Mouse (Mus musculus) embryonic facial prominence, embryonic 10.5 days (tissue): ENCODE data around the gene Sap18. TPM values are rescaled to one million over a fixed set of nuclear protein-coding genes. Genes with fewer than 3 reads are reported as not detected.
"Not testable (repeated sequence)": the region's sequence is repeated elsewhere in the genome, so short reads cannot be mapped to it uniquely, and the experiment has no call there.

ENCODE experiments used
- DNase-seq: peaks from one replicate; pipeline ENCODE4 v3.0.0-alpha.2; 2017; ENCODE audit warnings: low spot score
- H3K27ac ChIP-seq: fragments of 300-500 bp; sonication (generic); replicated peaks from 2 replicates; pipeline ENCODE4 v1.5.1; 2016; ENCODE audit warnings: mild to moderate bottlenecking
- H3K27me3 ChIP-seq: fragments of 300-500 bp; sonication (generic); replicated peaks from 2 replicates; pipeline ENCODE4 v1.6.1; 2016; ENCODE audit warnings: low read depth, mild to moderate bottlenecking; ENCODE audit not compliant: poor library complexity, severe bottlenecking
- H3K36me3 ChIP-seq: fragments of 300-500 bp; sonication (generic); replicated peaks from 2 replicates; pipeline ENCODE4 v1.6.1; 2016; ENCODE audit warnings: mild to moderate bottlenecking, moderate library complexity
- H3K4me1 ChIP-seq: fragments of 300-500 bp; sonication (generic); 2 replicates; pipeline ENCODE4 v1.6.1; 2016
- H3K4me3 ChIP-seq: fragments of 300-500 bp; sonication (generic); 2 replicates; pipeline ENCODE4 v1.5.1; 2016; ENCODE audit warnings: mild to moderate bottlenecking, moderate library complexity
- H3K9me3 ChIP-seq: fragments of 300-500 bp; sonication (generic); 2 replicates; pipeline ENCODE4 v1.6.1; 2016; ENCODE audit warnings: mild to moderate bottlenecking
- WGBS: fragments of 180-500 bp; shearing (Covaris S2); methylation state at CpG from one replicate; pipeline ENCODE4 v1.1.7; 2016; 5-methylcytosine and 5-hydroxymethylcytosine counted together
- microRNA-seq: library from miRNA; unstranded; fragments of <30 nt; microRNA quantifications from one replicate; pipeline ENCODE4, GENCODE M21; 2017
- polyA plus RNA-seq: library from polyadenylated mRNA; unstranded; fragments of >200 nt; fragmentation: Nextera tagmentation; extraction: Ambion mirVana; gene quantifications from 2 replicates; pipeline ENCODE4 v1.2.1, GENCODE M21; 2016

Gene Sap18
- polyA plus RNA-seq, 1 experiment from 2014 or later = 41.2 TPM

GRCm38 (mm10) chr14:57844535-57844934 is 46.6 kb downstream of the Sap18 start:
- Histone ChIP-seq H3K4me3 (no peak overlapping the region), H3K27me3 (no peaks in the 10 kb centered on the region), H3K36me3 (peaks cover 78% of the 10 kb centered on the region), H3K9me3 (no peaks in the 10 kb centered on the region), H3K4me1 (no peaks in the 10 kb centered on the region), H3K27ac (no peak overlapping the region)
- no peak for DNase-seq
- 93% methylated on average over 3 of the region's 3 CpGs for WGBS

GRCm38 (mm10) chr14:57848061-57848460 is 50.1 kb downstream of the Sap18 start:
- DNase-seq, H3K4me3 ChIP-seq, H3K27me3 ChIP-seq, H3K9me3 ChIP-seq, H3K4me1 ChIP-seq, H3K27ac ChIP-seq: not testable (repeated sequence)
- H3K36me3 ChIP-seq = peaks cover 75% of the 10 kb centered on the region
- 80% methylated on average over 5 of the region's 5 CpGs for WGBS

DNA sequence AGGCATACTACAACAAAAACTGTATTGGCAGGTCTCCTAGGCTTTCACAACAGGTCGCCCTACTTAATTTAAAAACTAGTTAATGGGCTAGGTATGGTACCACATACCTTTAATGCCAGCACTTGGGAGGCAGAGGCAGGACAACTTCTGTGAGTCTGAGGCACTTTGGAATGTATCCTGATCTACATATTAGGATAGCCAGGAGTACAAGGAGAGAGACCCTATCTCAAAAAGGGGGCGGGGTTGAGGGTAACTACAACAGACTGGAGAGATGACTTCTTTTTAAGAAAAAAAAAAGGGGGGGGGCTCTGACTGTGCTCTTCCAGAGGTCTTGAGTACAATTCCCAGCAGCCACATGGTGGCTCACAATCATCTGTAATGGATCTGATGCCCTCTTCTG is 50.7 kb downstream of the Sap18 start:
- H3K27ac ChIP-seq = no peak overlapping the region
- H3K36me3 ChIP-seq = peaks cover 78% of the 10 kb centered on the region
- H3K4me3 ChIP-seq = no peak overlapping the region
- no peaks in the 10 kb centered on the region for H3K9me3 ChIP-seq
- WGBS = 92% methylated on average over 2 of the region's 2 CpGs
- no peaks in the 10 kb centered on the region for H3K4me1 ChIP-seq
- no peaks in the 10 kb centered on the region for H3K27me3 ChIP-seq
- DNase-seq = no peak

DNA sequence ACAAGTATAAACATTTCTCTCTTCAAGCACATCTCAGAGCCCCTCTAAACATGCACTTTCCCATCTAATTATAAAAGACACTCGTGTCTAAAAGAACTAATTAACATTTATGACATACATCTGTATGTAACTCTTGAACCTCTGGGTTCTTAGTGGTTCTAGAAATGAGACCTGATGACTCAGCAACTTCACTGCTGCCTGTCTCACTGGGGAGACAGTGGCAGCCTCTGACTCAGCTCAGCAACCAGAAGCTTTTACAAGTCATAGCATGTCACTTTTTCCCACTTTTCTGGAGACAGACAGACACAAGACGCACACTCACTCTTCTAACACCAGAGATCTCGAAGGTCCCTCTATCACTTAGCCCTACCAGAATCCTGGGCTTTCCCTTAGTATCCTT is 52.4 kb downstream of the Sap18 start:
- Histone ChIP-seq H3K4me1 (no peaks in the 10 kb centered on the region), H3K4me3 (no peak overlapping the region), H3K9me3 (no peaks in the 10 kb centered on the region), H3K27me3 (no peaks in the 10 kb centered on the region), H3K36me3 (peaks cover 73% of the 10 kb centered on the region), H3K27ac (no peak overlapping the region)
- no peak for DNase-seq
- 87% methylated on average over 3 of the region's 3 CpGs for WGBS

- 90% methylated on average over 2 of the region's 2 CpGs for WGBS
- Histone ChIP-seq H3K27me3 (no peaks in the 10 kb centered on the region), H3K27ac (no peak overlapping the region), H3K9me3 (no peaks in the 10 kb centered on the region), H3K4me3 (no peak overlapping the region), H3K36me3 (peaks cover 80% of the 10 kb centered on the region), H3K4me1 (no peaks in the 10 kb centered on the region)
- no peak for DNase-seq
Observed at GRCm38 (mm10) chr14:57852961-57853360, 55.0 kb downstream of the Sap18 start.

DNA sequence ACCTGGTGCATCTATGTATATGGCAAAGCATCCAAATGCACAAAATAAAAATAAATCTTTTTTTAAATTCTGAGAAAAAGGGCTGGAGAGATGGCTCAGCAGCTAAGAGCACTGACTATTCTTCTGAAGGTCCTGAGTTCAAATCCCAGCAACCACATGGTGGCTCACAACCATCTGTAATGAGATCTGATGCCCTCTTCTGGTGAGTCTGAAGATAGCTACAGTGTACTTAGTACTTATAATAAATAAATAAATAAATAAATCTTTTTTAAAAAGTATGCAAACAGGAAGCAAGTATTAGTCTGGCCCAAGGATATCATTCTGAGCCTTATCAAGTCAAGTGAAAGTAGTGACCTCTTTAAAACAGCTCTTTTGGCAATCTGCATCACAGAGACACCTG is 58.1 kb downstream of the Sap18 start:
- H3K4me3 ChIP-seq, DNase-seq, H3K27ac ChIP-seq, H3K9me3 ChIP-seq, H3K4me1 ChIP-seq, H3K27me3 ChIP-seq: not testable (repeated sequence)
- H3K36me3 ChIP-seq = peaks cover 72% of the 10 kb centered on the region

Small RNA genes within 50 kb of the gene (microRNA-seq; reads per million reads assigned to microRNA genes)
- gene Mir3077 = not detected

Other genes with a start within 250 kb of the Sap18 start
- 107 and 112 TPM in 2 replicates for gene Eef1akmt1, start 226.6 kb upstream of the Sap18 start, polyA plus RNA-seq
- 30.0 and 32.9 TPM in 2 replicates for gene Xpo4, start 132.8 kb upstream of the Sap18 start, polyA plus RNA-seq
- not detected in 2 replicates for gene Gm49361, start 52.1 kb upstream of the Sap18 start, polyA plus RNA-seq
- 18.6 and 20.5 TPM in 2 replicates for gene Lats2, start 39.8 kb upstream of the Sap18 start, polyA plus RNA-seq
- gene Ska3, start 28.0 kb downstream of the Sap18 start, polyA plus RNA-seq = 58.9 and 62.5 TPM in 2 replicates
- 140 and 149 TPM in 2 replicates for gene Mrpl57, start 28.1 kb downstream of the Sap18 start, polyA plus RNA-seq
- 52.6 and 59.1 TPM in 2 replicates for gene Zdhhc20, start 92.1 kb downstream of the Sap18 start, polyA plus RNA-seq
- gene Micu2, start 201.1 kb downstream of the Sap18 start, polyA plus RNA-seq = 63.0 and 63.1 TPM in 2 replicates